Mouse (Mus musculus) hindbrain, embryonic 12.5 days (tissue): Measurements from ENCODE around the gene Sec22a. TPM values are rescaled to one million over a fixed set of nuclear protein-coding genes. Genes with fewer than 3 reads are reported as not detected.

Source experiments
- ATAC-seq: fragments of 200-750 bp; cut with Nextera tagmentation; 2 replicates; pipeline ENCODE4 v1.8.0; 2017; ENCODE audit warnings: moderate TSS enrichment; ENCODE audit not compliant: low FRiP score
- H3K27ac ChIP-seq: fragments of 300-500 bp; sonication (generic); 2 replicates; pipeline ENCODE4 v1.5.1; 2016; ENCODE audit warnings: mild to moderate bottlenecking
- H3K27me3 ChIP-seq: fragments of 300-500 bp; sonication (generic); 2 replicates; pipeline ENCODE4 v1.6.1; 2016; ENCODE audit warnings: mild to moderate bottlenecking
- H3K36me3 ChIP-seq: fragments of 300-500 bp; sonication (generic); 2 replicates; pipeline ENCODE4 v1.6.1; 2016; ENCODE audit warnings: mild to moderate bottlenecking
- H3K4me1 ChIP-seq: fragments of 300-500 bp; sonication (generic); 2 replicates; pipeline ENCODE4 v1.6.1; 2016
- H3K4me2 ChIP-seq: fragments of 300-500 bp; sonication (generic); replicated peaks from 2 replicates; pipeline ENCODE4 v1.6.1; 2016; ENCODE audit warnings: mild to moderate bottlenecking
- H3K4me3 ChIP-seq: fragments of 300-500 bp; sonication (generic); 2 replicates; pipeline ENCODE4 v1.5.1; 2016; ENCODE audit warnings: mild to moderate bottlenecking
- H3K9ac ChIP-seq: fragments of 300-500 bp; sonication (generic); 2 replicates; pipeline ENCODE4 v1.6.1; 2016; ENCODE audit warnings: mild to moderate bottlenecking, moderate library complexity
- H3K9me3 ChIP-seq: fragments of 300-500 bp; sonication (generic); replicated peaks from 2 replicates; pipeline ENCODE4 v1.6.1; 2016; ENCODE audit warnings: mild to moderate bottlenecking
- WGBS: fragments of 180-500 bp; shearing (Covaris S2); methylation state at CpG from one replicate; pipeline ENCODE4 v1.1.7; 2016; 5-methylcytosine and 5-hydroxymethylcytosine counted together
- polyA plus RNA-seq: library from polyadenylated mRNA; unstranded; fragments of >200 nt; fragmentation: Nextera tagmentation; extraction: Ambion mirVana; gene quantifications from 2 replicates; pipeline ENCODE4 v1.2.1, GENCODE M21; 2016

The Sec22a gene
- polyA plus RNA-seq, 1 experiment from 2014 or later = 39.6 TPM

GRCm38 (mm10) chr16:35362221-35362620 lies 1.5 kb downstream of the Sec22a start:
- Histone ChIP-seq H3K27me3 (no peaks in the 10 kb centered on the region), H3K27ac (no peak overlapping the region), H3K9ac (no peak overlapping the region), H3K4me2 (no peak overlapping the region), H3K36me3 (no peaks in the 10 kb centered on the region), H3K4me1 (peaks cover 6% of the 10 kb centered on the region), H3K4me3 (no peak overlapping the region), H3K9me3 (no peaks in the 10 kb centered on the region)
- WGBS = 91% methylated on average over 2 of the region's 2 CpGs
- ATAC-seq = no peak

DNA sequence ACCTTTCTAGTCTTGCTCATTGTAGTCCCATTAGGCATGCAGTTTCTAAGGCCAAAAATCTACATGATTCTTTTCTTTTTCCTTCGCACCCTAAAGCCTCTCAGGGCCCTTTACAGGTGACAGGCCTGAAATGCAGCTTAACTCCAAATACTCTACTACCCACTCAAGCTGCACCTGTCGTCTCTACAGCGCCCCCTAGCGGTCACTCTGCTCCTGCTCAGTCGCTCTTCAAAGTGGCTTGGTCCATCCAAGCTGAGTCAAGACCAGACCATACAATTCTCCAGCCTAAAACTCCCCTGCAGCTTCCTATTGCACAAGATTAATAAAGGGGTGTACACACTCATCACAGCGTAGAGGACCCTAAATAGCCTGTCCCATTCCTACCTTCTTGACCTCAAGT lies 3.1 kb downstream of the Sec22a start:
- 27% methylated on average over 6 of the region's 6 CpGs for WGBS
- peaks cover 6% of the 10 kb centered on the region for H3K4me1 ChIP-seq
- no peak for ATAC-seq
- no peak overlapping the region for H3K27ac ChIP-seq
- no peak overlapping the region for H3K4me3 ChIP-seq
- H3K4me2 ChIP-seq = no peak overlapping the region
- H3K36me3 ChIP-seq = no peaks in the 10 kb centered on the region
- H3K27me3 ChIP-seq = no peaks in the 10 kb centered on the region
- no peaks in the 10 kb centered on the region for H3K9me3 ChIP-seq
- H3K9ac ChIP-seq = no peak overlapping the region

DNA sequence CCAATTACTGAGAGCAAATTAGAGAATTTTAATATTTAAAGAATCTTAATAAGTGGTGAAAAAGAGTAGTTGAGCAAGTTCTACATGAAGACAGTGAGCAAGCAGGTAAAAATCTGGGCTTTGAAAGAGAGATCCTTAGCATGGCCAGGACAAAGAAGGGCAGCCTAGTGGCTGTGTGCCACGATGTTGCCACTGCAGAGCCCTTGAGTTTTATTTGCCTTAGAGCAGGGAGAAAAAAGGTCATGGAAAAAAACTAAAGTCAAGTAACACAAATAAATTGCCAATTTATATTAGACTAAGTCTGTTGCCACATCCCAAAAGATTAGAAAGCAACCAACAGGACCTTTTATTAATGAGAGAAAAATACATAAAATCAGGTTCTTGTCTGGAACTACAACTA lies 6.3 kb downstream of the Sec22a start:
- no peak for ATAC-seq
- Histone ChIP-seq H3K4me2 (no peak overlapping the region), H3K4me1 (no peaks in the 10 kb centered on the region), H3K9ac (no peak overlapping the region), H3K27me3 (no peaks in the 10 kb centered on the region), H3K9me3 (no peaks in the 10 kb centered on the region), H3K4me3 (no peak overlapping the region), H3K27ac (no peak overlapping the region), H3K36me3 (peaks cover 5% of the 10 kb centered on the region; the same call in 1 of the 2 replicates)
- WGBS = 97% methylated on average over 1 of the region's 1 CpGs

- Histone ChIP-seq H3K4me2 (no peak overlapping the region), H3K4me3 (no peak overlapping the region), H3K4me1 (no peaks in the 10 kb centered on the region), H3K27me3 (no peaks in the 10 kb centered on the region), H3K9me3 (no peaks in the 10 kb centered on the region), H3K36me3 (0 out of 2 replicates have a peak, but pooled peaks cover 8% of the 10 kb centered on the region), H3K9ac (no peak overlapping the region), H3K27ac (no peak overlapping the region)
- ATAC-seq = no peak
- WGBS = 30% methylated on average over 1 of the region's 1 CpGs
These were observed 33.3 kb downstream of the Sec22a start for GRCm38 (mm10) chr16:35330451-35330850.

- 0 out of 2 replicates have a peak, but pooled peaks have one; percentile 6 for ATAC-seq
- H3K4me3 ChIP-seq = no peak overlapping the region
- no peaks in the 10 kb centered on the region for H3K36me3 ChIP-seq
- 70% methylated on average over 2 of the region's 2 CpGs for WGBS
- H3K27me3 ChIP-seq = no peaks in the 10 kb centered on the region
- H3K4me1 ChIP-seq = no peaks in the 10 kb centered on the region; the same call in 1 of the 2 replicates
- H3K9me3 ChIP-seq = no peaks in the 10 kb centered on the region
- no peak overlapping the region for H3K9ac ChIP-seq
- H3K27ac ChIP-seq = no peak overlapping the region
- no peak overlapping the region for H3K4me2 ChIP-seq
These were observed 43.9 kb downstream of the Sec22a start for GRCm38 (mm10) chr16:35319773-35320172.

- no peaks in the 10 kb centered on the region for H3K9me3 ChIP-seq
- H3K4me2 ChIP-seq = no peak overlapping the region
- H3K4me1 ChIP-seq = no peaks in the 10 kb centered on the region; the same call in 1 of the 2 replicates
- no peak overlapping the region for H3K27ac ChIP-seq
- 43% methylated on average over 4 of the region's 4 CpGs for WGBS
- H3K4me3 ChIP-seq = no peak overlapping the region
- peak; percentile 76 for ATAC-seq
- H3K36me3 ChIP-seq = no peaks in the 10 kb centered on the region
- H3K9ac ChIP-seq = no peak overlapping the region
- H3K27me3 ChIP-seq = no peaks in the 10 kb centered on the region
These were observed 44.4 kb downstream of the Sec22a start for GRCm38 (mm10) chr16:35319335-35319734.

DNA sequence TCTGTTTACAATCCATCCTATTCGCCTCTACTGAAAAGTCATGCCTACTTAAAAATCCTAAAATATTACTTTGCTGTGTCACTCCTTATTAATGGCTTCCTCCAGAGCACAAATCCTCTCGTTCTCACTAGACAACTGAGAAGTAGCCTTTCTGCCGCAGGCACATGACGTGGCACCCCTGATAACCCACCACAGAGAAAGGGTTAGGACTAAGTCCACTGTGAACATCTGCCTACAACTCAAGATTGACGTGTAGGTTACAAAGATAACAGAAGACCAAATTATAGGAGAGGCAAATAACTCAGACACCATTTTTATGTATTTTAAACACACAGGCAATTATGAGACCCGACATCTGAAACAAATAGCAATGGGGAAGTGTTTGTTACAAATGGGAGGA lies 45.3 kb downstream of the Sec22a start:
- no peak overlapping the region for H3K9ac ChIP-seq
- no peaks in the 10 kb centered on the region; the same call in 1 of the 2 replicates for H3K4me1 ChIP-seq
- no peak overlapping the region for H3K4me3 ChIP-seq
- ATAC-seq = no peak
- no peak overlapping the region for H3K27ac ChIP-seq
- no peaks in the 10 kb centered on the region for H3K9me3 ChIP-seq
- WGBS = 82% methylated on average over 6 of the region's 6 CpGs
- H3K4me2 ChIP-seq = no peak overlapping the region
- peaks cover 5% of the 10 kb centered on the region for H3K36me3 ChIP-seq
- H3K27me3 ChIP-seq = no peaks in the 10 kb centered on the region

DNA sequence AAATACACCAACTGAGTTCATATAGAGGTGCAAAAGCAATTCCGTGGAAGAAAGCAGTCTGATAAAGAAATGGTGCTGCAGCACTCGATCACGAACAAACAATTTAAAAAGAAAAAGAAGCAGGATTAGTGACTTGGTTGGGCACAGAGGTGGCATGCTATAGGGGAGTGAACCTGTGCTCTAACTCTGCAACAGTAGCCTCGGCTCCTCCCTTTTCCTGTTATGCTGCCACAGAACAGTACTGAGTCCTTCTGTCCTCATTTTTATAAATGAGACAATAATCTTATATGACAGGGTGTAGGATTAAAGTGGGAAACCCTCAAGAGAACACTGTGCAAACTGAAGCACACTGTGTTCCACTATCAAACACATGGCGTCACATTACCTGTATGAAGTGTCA lies 46.3 kb downstream of the Sec22a start:
- no peak overlapping the region for H3K9ac ChIP-seq
- no peak for ATAC-seq
- peaks cover 6% of the 10 kb centered on the region for H3K36me3 ChIP-seq
- no peak overlapping the region for H3K4me2 ChIP-seq
- no peaks in the 10 kb centered on the region; the same call in 1 of the 2 replicates for H3K4me1 ChIP-seq
- no peaks in the 10 kb centered on the region for H3K27me3 ChIP-seq
- no peak overlapping the region for H3K4me3 ChIP-seq
- H3K27ac ChIP-seq = no peak overlapping the region
- no peaks in the 10 kb centered on the region for H3K9me3 ChIP-seq
- WGBS = 83% methylated on average over 5 of the region's 5 CpGs

DNA sequence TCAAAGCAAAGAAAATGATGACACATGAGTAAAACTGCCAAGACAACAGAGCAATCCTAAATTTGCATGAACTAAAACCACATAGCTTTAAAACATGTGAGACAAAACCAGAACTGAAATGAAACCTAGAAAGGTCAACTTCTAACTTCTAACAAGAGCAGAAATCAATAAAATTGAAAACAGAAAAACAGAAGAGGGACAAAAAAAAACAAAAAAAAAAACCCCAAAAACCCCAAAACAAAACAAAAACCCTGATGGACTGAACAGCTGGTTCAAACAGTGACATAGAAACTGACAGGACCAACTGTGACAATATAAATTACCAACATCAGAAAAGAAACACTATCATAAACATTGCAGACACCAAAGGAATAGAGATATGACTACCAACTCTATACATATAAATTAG lies 46.9 kb downstream of the Sec22a start:
- H3K4me3 ChIP-seq = no peak overlapping the region
- H3K36me3 ChIP-seq = peaks cover 6% of the 10 kb centered on the region
- H3K27ac ChIP-seq = no peak overlapping the region
- H3K9me3 ChIP-seq = no peaks in the 10 kb centered on the region
- H3K4me2 ChIP-seq = no peak overlapping the region
- H3K4me1 ChIP-seq = no peaks in the 10 kb centered on the region; the same call in 1 of the 2 replicates
- H3K27me3 ChIP-seq = no peaks in the 10 kb centered on the region
- no peak for ATAC-seq
- H3K9ac ChIP-seq = no peak overlapping the region

- Histone ChIP-seq H3K27me3 (no peaks in the 10 kb centered on the region), H3K27ac (no peak overlapping the region), H3K4me1 (no peaks in the 10 kb centered on the region; the same call in 1 of the 2 replicates), H3K9ac (no peak overlapping the region), H3K4me2 (no peak overlapping the region), H3K4me3 (no peak overlapping the region), H3K36me3 (peaks cover 6% of the 10 kb centered on the region), H3K9me3 (no peaks in the 10 kb centered on the region)
- WGBS = 57% methylated on average over 3 of the region's 3 CpGs
- ATAC-seq = no peak
These were observed 48.2 kb downstream of the Sec22a start for GRCm38 (mm10) chr16:35315496-35315895.

GRCm38 (mm10) chr16:35311586-35311985 lies 52.1 kb downstream of the Sec22a start:
- H3K9ac ChIP-seq = no peak overlapping the region
- no peaks in the 10 kb centered on the region; the same call in 1 of the 2 replicates for H3K4me1 ChIP-seq
- H3K9me3 ChIP-seq = no peaks in the 10 kb centered on the region
- no peak overlapping the region for H3K27ac ChIP-seq
- H3K4me3 ChIP-seq = no peak overlapping the region
- no peak overlapping the region for H3K4me2 ChIP-seq
- WGBS = 44% methylated on average over 8 of the region's 8 CpGs
- H3K27me3 ChIP-seq = no peaks in the 10 kb centered on the region
- H3K36me3 ChIP-seq = peaks cover 6% of the 10 kb centered on the region
- ATAC-seq = no peak

- ATAC-seq = no peak
These were observed 53.1 kb downstream of the Sec22a start for GRCm38 (mm10) chr16:35310551-35311110.

DNA sequence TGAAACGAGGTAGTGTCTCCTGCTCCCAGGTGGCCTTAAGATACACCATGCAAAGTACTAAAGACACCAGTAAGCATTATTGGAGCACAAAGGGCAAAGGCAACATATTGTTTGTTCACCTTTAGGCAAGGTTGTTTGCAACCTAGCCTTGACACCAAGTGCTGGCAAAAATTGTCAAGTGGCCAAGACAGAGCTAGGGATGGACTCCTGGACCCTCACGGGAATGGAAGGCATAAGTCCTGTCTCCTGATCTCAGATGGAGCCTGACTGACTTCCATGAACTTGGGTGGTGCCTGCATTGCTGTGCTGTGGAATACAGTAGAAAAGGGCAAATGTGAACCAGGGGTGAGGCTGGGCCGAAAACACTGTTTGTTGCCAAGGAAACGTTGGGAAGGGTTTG lies 54.1 kb downstream of the Sec22a start:
- Histone ChIP-seq H3K9me3 (no peaks in the 10 kb centered on the region), H3K27ac (no peak overlapping the region), H3K36me3 (peaks cover 8% of the 10 kb centered on the region), H3K9ac (no peak overlapping the region), H3K4me3 (no peak overlapping the region), H3K27me3 (no peaks in the 10 kb centered on the region), H3K4me2 (no peak overlapping the region), H3K4me1 (no peaks in the 10 kb centered on the region)
- no peak for ATAC-seq
- WGBS = 90% methylated on average over 4 of the region's 4 CpGs

More at GRCm38 (mm10) chr16:35310551-35311110, 53.1 kb downstream of the Sec22a start:
- Histone ChIP-seq H3K27ac (no peak overlapping the region), H3K27me3 (no peaks in the 10 kb centered on the region), H3K4me3 (no peak overlapping the region), H3K9me3 (no peaks in the 10 kb centered on the region), H3K4me2 (no peak overlapping the region), H3K9ac (no peak overlapping the region), H3K4me1 (no peaks in the 10 kb centered on the region; the same call in 1 of the 2 replicates), H3K36me3 (peaks cover 6% of the 10 kb centered on the region)
- 39% methylated on average over 2 of the region's 2 CpGs for WGBS
